Mouse (Mus musculus): ENCODE results near the gene Cdkn3. TPM values are rescaled to one million over a fixed set of nuclear protein-coding genes. Genes with fewer than 3 reads are reported as not detected.
A peak's percentile ranks its signal among the peaks of the same experiment; 100 is the strongest.

Gene Cdkn3
- polyA plus RNA-seq, 1 experiment: 12.5 TPM

DNA sequence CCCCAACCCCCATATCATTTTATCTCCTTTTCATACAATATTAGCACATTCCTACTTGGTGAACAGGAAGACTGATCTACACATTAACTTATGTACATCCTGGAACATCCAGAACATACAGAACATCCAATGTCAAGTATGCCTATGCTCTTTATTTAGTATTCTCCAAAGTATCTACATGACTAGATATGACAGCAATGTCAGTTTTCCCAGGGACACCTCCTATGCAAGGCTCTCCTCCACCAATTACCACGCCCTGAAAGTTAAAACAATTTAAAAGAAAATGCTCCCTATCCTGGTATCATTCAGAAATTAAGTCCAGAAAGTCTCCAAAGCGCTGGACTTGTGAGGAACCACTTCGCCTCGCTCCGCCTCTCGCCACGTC is 379 bp upstream of the Cdkn3 start:
- TF ChIP-seq E2F4 (IDR thresholded peaks at IDR 0.05; ENCODE audit: insufficient read depth): no peak
- Histone ChIP-seq H3K27me3 (ENCODE audit: control insufficient read depth, insufficient read depth, insufficient read length) (no peaks in the 10 kb centered on the region), H3K4me3 (peak overlapping the region; percentile 45), H3K4me2 (ENCODE audit: low read depth) (peak overlapping the region; percentile 85), H3ac (ENCODE audit: control insufficient read depth, insufficient read length) (peak overlapping the region; percentile 25), H3K36me3 (ENCODE audit: control insufficient read depth, insufficient read depth) (no peaks in the 10 kb centered on the region), H3K79me2 (ENCODE audit: control insufficient read depth, insufficient read depth) (no peaks in the 10 kb centered on the region)

DNA sequence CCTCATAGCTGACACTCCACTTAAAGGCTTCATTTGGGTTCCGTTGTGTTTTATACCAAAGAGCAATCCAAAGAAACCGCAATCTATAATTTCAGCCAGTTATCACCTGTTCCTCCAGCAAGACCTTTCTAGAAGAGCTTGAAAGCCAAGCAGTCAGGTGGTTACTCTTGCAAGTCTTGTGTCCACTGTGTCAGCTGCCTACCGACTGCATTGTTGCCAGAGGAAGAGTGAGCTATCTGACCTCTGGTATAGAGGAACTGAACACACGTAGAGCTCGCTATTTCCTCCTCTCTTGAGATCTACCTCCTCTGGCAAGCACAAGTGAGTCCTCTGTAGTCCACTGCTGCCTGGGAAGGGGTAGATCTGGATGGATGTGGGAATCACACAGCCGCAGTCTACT is 845 bp downstream of the Cdkn3 start:
- peak overlapping the region; percentile 25 for H3ac ChIP-seq (ENCODE audit: control insufficient read depth, insufficient read length)
- peak overlapping the region; percentile 79 for H3K4me2 ChIP-seq (ENCODE audit: low read depth)
- H3K79me2 ChIP-seq (ENCODE audit: control insufficient read depth, insufficient read depth): no peaks in the 10 kb centered on the region
- H3K36me3 ChIP-seq (ENCODE audit: control insufficient read depth, insufficient read depth): no peaks in the 10 kb centered on the region
- H3K27me3 ChIP-seq (ENCODE audit: control insufficient read depth, insufficient read depth, insufficient read length): no peaks in the 10 kb centered on the region
- H3K4me3 ChIP-seq: peak overlapping the region; percentile 45
- TF ChIP-seq USF1 (IDR thresholded peaks at IDR 0.05; ENCODE audit: low read depth) (no peak), MYOG (IDR thresholded peaks at IDR 0.05; ENCODE audit: control insufficient read depth in 1 of 3, insufficient read depth in 1 of 3, insufficient read length in 2 of 3, low read depth in 2 of 3) (no peak), MAX (IDR thresholded peaks at IDR 0.05; ENCODE audit: low read depth) (no peak)

DNA sequence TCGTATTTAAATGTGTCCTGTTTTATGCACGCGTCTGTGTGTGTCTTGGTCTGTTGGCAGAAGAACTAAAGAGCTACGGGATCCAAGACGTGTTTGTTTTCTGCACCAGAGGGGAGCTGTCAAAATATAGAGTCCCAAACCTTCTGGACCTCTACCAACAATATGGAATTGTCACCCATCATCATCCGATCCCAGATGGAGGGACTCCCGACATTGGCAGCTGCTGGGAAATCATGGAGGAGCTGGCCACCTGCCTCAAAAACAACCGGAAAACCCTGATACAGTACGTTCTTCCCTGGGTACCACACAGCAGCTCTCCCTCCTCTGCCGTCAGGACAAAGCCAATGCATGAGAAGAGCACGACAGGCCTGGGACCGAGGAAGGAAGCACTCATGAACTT is 6.8 kb downstream of the Cdkn3 start:
- Histone ChIP-seq H3K79me2 (ENCODE audit: control insufficient read depth, insufficient read depth) (no peaks in the 10 kb centered on the region), H3K36me3 (ENCODE audit: control insufficient read depth, insufficient read depth) (peaks cover 21% of the 10 kb centered on the region), H3ac (ENCODE audit: control insufficient read depth, insufficient read length) (no peak overlapping the region), H3K27me3 (ENCODE audit: control insufficient read depth, insufficient read depth, insufficient read length) (no peaks in the 10 kb centered on the region), H3K4me3 (no peak overlapping the region), H3K4me2 (ENCODE audit: low read depth) (no peak overlapping the region)
- no peak for TF ChIP-seq CEBPB (IDR thresholded peaks at IDR 0.05; ENCODE audit: insufficient read depth, poor library complexity, severe bottlenecking)
- no peak for TF ChIP-seq REST (IDR thresholded peaks at IDR 0.05; ENCODE audit: insufficient read depth, insufficient read length)
- no peak for TF ChIP-seq USF1 (IDR thresholded peaks at IDR 0.05; ENCODE audit: low read depth)

DNA sequence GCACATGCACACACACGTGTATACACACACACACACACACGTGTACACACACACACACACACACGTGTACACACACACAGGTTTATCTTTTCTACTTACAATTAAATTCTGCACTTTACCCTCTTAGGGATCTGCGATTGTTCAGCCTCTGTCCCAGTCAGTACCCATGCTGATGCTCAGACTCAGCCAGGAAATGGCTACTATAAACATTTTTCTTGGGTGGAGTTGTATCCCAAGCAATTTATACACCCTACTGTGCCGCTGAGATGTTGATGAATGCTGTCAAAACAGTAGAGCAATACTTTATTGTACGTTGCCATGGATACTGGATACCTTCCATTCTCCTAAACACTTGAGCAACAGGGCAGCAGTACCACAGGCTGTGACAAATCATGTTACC is 9.7 kb downstream of the Cdkn3 start:
- TF ChIP-seq E2F4 (IDR thresholded peaks at IDR 0.05; ENCODE audit: insufficient read depth) (no peak), MAX (IDR thresholded peaks at IDR 0.05; ENCODE audit: low read depth) (no peak), POLR2AphosphoS2 (IDR thresholded peaks at IDR 0.05; ENCODE audit: insufficient read length, low read depth) (no peak), CEBPB (IDR thresholded peaks at IDR 0.05; ENCODE audit: insufficient read depth, poor library complexity, severe bottlenecking) (no peak), TCF12 (IDR thresholded peaks at IDR 0.05; ENCODE audit: insufficient read depth, poor library complexity, severe bottlenecking) (no peak), REST (IDR thresholded peaks at IDR 0.05; ENCODE audit: insufficient read depth, insufficient read length) (no peak), POLR2A (IDR thresholded peaks at IDR 0.05; ENCODE audit: insufficient read length, low read depth) (no peak), TCF3 (IDR thresholded peaks at IDR 0.05; ENCODE audit: insufficient read length, low read depth) (no peak), MYOG (IDR thresholded peaks at IDR 0.05; ENCODE audit: control insufficient read depth in 1 of 3, insufficient read depth in 1 of 3, insufficient read length in 2 of 3, low read depth in 2 of 3) (no peak), MYOD1 (IDR thresholded peaks at IDR 0.05; ENCODE audit: control insufficient read depth in 1 of 3, insufficient read length in 2 of 3, low read depth in 2 of 3) (no peak), SRF (IDR thresholded peaks at IDR 0.05; ENCODE audit: control insufficient read depth, insufficient read length, low read depth) (no peak), USF1 (IDR thresholded peaks at IDR 0.05; ENCODE audit: low read depth) (no peak)
- Histone ChIP-seq H3ac (ENCODE audit: control insufficient read depth, insufficient read length) (no peak overlapping the region), H3K4me2 (ENCODE audit: low read depth) (no peak overlapping the region), H3K36me3 (ENCODE audit: control insufficient read depth, insufficient read depth) (peaks cover 27% of the 10 kb centered on the region), H3K79me2 (ENCODE audit: control insufficient read depth, insufficient read depth) (no peaks in the 10 kb centered on the region), H3K27me3 (ENCODE audit: control insufficient read depth, insufficient read depth, insufficient read length) (no peaks in the 10 kb centered on the region), H3K4me3 (no peak overlapping the region)

DNA sequence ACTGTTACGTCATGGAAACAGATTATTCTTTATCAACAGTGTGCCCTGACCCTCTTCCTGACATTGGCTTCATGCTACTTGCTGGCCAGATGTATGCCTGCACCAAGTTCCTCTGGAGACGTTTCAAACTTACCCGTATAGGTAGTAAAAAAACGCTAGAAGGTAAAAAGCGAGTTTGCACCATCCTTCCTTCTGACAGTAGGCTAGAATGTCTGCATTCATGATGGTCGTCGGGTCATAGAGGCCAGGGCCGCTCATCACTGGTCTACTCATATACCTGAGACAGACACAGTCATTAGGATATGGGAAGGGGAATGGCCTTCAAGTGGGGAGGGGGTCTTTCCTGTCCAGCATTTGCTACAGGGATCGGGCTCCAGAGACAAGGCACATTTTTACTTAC is 18.4 kb downstream of the Cdkn3 start:
- H3ac ChIP-seq (ENCODE audit: control insufficient read depth, insufficient read length): no peak overlapping the region
- H3K4me2 ChIP-seq (ENCODE audit: low read depth): no peak overlapping the region
- H3K79me2 ChIP-seq (ENCODE audit: control insufficient read depth, insufficient read depth): peaks cover 45% of the 10 kb centered on the region
- no peaks in the 10 kb centered on the region for H3K27me3 ChIP-seq (ENCODE audit: control insufficient read depth, insufficient read depth, insufficient read length)
- no peak overlapping the region for H3K4me3 ChIP-seq
- peaks cover 61% of the 10 kb centered on the region for H3K36me3 ChIP-seq (ENCODE audit: control insufficient read depth, insufficient read depth)
- TF ChIP-seq CEBPB (IDR thresholded peaks at IDR 0.05; ENCODE audit: insufficient read depth, poor library complexity, severe bottlenecking): no peak
- TF ChIP-seq SRF (IDR thresholded peaks at IDR 0.05; ENCODE audit: control insufficient read depth, insufficient read length, low read depth): no peak
- no peak for TF ChIP-seq POLR2A (IDR thresholded peaks at IDR 0.05; ENCODE audit: insufficient read length, low read depth)
- TF ChIP-seq TCF3 (IDR thresholded peaks at IDR 0.05; ENCODE audit: insufficient read length, low read depth): no peak
- no peak for TF ChIP-seq MYOD1 (IDR thresholded peaks at IDR 0.05; ENCODE audit: control insufficient read depth in 1 of 3, insufficient read length in 2 of 3, low read depth in 2 of 3)
- no peak for TF ChIP-seq MAX (IDR thresholded peaks at IDR 0.05; ENCODE audit: low read depth)

DNA sequence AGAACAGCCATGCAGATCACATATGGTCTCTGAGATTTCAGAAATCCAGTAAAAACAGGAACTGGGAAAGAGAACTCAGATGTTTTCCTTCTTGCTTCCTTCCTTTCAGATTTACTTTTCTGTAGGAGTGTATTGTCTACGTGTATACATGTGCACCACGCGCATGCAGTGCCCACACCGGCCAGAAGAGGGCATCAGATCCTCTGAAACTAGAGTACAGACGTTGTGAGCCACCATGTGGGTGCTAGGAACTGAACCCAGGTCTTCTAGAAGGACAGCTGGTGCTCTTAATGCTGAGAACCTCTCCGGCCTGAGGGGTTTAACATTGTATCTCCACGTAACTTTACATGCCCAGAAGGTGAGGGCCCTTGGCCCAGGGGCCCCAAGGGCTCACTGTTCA is 18.9 kb downstream of the Cdkn3 start:
- Histone ChIP-seq H3K4me2 (ENCODE audit: low read depth) (no peak overlapping the region), H3K79me2 (ENCODE audit: control insufficient read depth, insufficient read depth) (peaks cover 50% of the 10 kb centered on the region), H3ac (ENCODE audit: control insufficient read depth, insufficient read length) (no peak overlapping the region), H3K36me3 (ENCODE audit: control insufficient read depth, insufficient read depth) (peaks cover 65% of the 10 kb centered on the region), H3K4me3 (no peak overlapping the region), H3K27me3 (ENCODE audit: control insufficient read depth, insufficient read depth, insufficient read length) (no peaks in the 10 kb centered on the region)
- TF ChIP-seq MAX (IDR thresholded peaks at IDR 0.05; ENCODE audit: low read depth): no peak
- no peak for TF ChIP-seq MYOG (IDR thresholded peaks at IDR 0.05; ENCODE audit: control insufficient read depth in 1 of 3, insufficient read depth in 1 of 3, insufficient read length in 2 of 3, low read depth in 2 of 3)
- no peak for TF ChIP-seq SRF (IDR thresholded peaks at IDR 0.05; ENCODE audit: control insufficient read depth, insufficient read length, low read depth)
- TF ChIP-seq POLR2AphosphoS2 (IDR thresholded peaks at IDR 0.05; ENCODE audit: insufficient read length, low read depth): no peak
- TF ChIP-seq E2F4 (IDR thresholded peaks at IDR 0.05; ENCODE audit: insufficient read depth): no peak
- TF ChIP-seq CEBPB (IDR thresholded peaks at IDR 0.05; ENCODE audit: insufficient read depth, poor library complexity, severe bottlenecking): no peak
- no peak for TF ChIP-seq TCF3 (IDR thresholded peaks at IDR 0.05; ENCODE audit: insufficient read length, low read depth)
- TF ChIP-seq POLR2A (IDR thresholded peaks at IDR 0.05; ENCODE audit: insufficient read length, low read depth): no peak
- no peak for TF ChIP-seq TCF12 (IDR thresholded peaks at IDR 0.05; ENCODE audit: insufficient read depth, poor library complexity, severe bottlenecking)
- no peak for TF ChIP-seq MYOD1 (IDR thresholded peaks at IDR 0.05; ENCODE audit: control insufficient read depth in 1 of 3, insufficient read length in 2 of 3, low read depth in 2 of 3)
- TF ChIP-seq USF1 (IDR thresholded peaks at IDR 0.05; ENCODE audit: low read depth): no peak
- TF ChIP-seq REST (IDR thresholded peaks at IDR 0.05; ENCODE audit: insufficient read depth, insufficient read length): no peak

All from myocyte (in vitro differentiated cells).